Mouse (Mus musculus) fibroblast of lung, adult 2 months (primary cell): ENCODE measurements around the gene Tnk2.

Experiments used
- DNase-seq: peaks from one replicate; pipeline ENCODE4 v3.0.0-alpha.2; 2011; ENCODE audit warnings: low read depth

Tnk2 gene

DNA sequence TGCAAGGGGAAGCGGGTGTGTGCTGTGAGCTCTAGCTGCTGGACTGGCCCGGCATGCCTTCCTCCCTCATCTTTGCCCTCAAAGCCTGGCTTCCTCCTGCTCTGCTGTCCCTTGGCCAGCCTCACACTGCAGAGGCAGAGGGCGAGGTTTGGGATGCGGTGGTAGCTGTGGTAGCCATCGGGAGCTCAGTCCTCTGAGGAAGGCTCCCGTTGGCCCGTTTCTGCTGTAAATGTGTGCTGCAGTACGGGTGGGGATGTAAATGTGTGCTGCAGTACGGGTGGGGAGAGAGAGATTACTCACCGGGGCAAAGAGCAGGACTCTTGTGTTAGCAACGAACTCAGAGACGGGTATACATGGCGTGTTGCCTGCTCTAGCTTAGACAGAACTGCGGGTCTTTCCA lies 35.1 kb downstream of the Tnk2 start:
- no peak for DNase-seq

DNA sequence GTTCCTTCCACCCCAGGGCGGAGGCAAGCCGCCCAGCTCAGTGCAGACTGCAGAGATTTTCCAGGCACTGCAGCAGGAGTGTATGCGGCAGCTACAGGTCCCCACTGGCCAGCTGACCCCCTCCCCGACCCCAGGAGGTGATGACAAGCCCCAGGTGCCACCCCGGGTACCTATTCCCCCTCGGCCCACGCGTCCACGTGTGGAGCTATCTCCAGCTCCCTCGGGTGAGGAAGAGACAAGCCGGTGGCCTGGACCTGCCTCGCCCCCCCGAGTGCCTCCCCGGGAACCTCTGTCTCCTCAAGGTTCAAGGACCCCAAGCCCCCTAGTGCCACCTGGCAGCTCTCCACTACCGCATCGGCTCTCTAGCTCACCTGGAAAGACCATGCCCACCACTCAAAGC lies 36.3 kb downstream of the Tnk2 start:
- no peak for DNase-seq

DNA sequence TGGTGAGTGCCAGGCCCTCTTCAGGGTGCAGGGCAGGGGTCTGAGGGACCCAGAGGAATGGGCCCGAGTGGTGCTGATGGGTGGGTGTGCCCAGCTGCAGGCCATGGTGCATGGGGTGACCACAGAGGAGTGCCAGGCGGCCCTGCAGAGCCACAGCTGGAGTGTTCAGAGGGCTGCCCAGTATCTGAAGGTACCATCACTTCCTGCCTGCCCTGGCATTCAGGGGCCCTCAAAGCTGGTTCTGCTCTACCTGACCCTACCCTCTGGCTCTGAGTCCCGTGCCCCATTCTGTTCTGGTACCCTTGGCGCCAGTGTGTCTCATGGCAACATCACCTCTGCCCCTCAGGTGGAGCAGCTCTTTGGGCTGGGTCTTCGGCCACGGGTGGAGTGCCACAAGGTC lies 37.1 kb downstream of the Tnk2 start:
- DNase-seq, result no peak

GRCm38 (mm10) chr16:32682194-32682593 lies 38.5 kb downstream of the Tnk2 start:
- no peak for DNase-seq

DNA sequence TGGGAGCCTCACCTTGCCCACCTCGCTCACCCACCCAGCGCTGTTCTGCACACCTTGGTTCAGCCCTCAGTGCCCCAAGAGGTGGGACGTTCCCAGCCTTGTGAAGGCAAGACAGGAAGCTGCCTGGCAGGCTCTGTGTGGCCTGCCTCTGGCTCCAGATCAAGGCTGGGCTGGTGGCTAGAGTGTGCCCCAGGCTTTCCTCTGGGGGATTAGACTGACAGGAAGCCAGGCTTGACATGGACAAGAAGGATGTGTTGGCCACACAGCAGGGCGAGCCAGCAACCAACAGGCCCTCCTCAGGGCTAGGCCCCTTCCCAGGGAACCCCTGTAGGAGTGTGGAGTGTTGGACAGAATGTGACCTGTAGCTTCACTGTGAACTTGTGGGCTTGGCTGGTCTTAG lies 39.2 kb downstream of the Tnk2 start:
- no peak for DNase-seq

- no peak for DNase-seq
Measured at GRCm38 (mm10) chr16:32683343-32683742, 39.7 kb downstream of the Tnk2 start.

- no peak for DNase-seq
Measured at GRCm38 (mm10) chr16:32685405-32685804, 41.7 kb downstream of the Tnk2 start.

DNA sequence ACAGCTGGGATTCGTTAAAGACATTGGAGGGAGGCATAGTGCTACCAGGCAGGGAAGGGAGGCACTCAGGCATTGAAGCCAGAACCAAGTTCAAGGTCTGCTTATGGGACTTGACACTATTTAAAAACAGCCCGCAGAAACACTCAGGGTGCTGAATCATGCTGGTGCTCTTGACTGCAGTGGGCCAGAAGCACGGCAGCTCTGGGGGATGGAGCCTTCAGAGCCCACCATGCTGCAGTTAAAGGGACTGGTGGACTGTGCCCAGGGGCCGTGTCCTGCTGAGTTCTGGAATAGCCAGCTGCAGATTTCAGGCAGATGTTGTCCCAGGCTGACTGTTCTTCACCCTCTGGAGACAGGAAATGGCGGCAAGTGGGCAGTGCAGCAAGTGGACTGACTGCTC lies 42.3 kb downstream of the Tnk2 start:
- DNase-seq, result no peak

GRCm38 (mm10) chr16:32687221-32687620 lies 43.5 kb downstream of the Tnk2 start:
- no peak for DNase-seq

DNA sequence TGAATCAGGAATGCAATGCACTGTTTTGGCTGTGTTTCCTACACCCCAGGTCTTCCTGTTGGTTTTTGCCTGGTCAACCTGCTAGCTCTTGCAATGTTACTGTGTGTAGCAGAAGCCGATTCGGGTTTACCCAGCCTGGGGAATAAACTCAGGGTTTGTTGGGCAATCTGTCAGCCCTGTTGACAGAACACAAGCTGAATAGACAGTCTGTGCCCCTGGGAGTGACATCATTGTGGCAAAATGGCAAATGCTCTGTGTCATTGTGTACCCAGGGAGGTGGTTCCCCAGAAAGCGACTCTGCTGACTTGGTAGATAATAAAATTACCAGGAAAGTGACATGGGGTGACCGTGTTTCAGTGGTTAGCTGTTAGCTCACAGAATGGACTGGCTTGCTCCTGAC lies 45.1 kb downstream of the Tnk2 start:
- DNase-seq, result no peak

- DNase-seq, result no peak
Measured at GRCm38 (mm10) chr16:32689501-32689900, 45.8 kb downstream of the Tnk2 start.

DNA sequence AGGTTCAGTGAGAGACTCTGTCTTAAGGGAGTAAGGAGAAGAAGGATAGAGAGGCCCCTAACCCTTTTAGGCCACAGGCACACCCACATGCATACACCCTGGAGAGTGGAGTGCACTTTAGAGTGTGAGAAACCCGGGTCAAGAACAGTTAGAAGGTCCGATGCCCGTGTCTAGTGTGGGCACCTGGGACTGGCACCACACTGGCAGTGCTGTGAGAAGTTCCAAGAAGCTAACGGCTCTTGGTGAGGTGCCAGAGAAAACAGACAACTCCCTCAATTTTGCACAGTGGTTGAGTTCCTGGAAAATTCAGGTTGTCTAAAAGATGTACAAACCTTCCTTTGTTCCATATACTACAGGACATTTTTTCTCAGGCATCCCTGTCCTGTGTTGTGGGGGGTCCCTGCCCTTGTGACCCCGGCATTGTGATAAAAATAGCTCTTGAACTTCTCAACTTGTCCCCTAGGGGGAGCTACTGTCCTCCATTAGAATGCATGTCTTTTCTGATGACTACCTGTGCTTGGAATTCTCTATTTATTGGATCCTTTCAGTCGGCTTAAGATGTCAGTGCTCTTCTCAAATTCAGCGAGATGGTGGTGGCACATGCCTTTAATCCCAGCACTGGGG lies 53.3 kb downstream of the Tnk2 start:
- DNase-seq, result no peak

- no peak for DNase-seq
Measured at GRCm38 (mm10) chr16:32697665-32698446, 54.2 kb downstream of the Tnk2 start.

DNA sequence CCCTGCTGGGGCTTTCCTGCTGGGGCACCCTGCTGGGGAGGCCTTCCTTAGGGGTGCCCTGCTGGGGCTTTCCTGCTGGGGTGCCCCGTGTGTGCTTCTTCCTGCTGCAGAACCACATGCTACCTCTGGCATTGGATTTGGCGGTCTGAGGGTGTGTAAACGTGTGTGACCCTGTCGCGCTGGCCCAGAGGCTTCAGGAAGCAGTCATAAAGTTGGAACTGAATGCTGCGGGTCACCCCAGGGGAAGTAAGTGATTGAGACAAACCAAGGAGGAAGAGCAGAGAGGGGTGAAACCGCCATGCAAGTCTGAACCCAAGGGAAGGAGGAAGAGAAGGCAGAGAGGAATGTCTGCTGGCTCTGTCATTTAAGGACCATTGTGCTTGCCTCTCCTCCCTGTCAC lies 54.9 kb downstream of the Tnk2 start:
- no peak for DNase-seq

DNA sequence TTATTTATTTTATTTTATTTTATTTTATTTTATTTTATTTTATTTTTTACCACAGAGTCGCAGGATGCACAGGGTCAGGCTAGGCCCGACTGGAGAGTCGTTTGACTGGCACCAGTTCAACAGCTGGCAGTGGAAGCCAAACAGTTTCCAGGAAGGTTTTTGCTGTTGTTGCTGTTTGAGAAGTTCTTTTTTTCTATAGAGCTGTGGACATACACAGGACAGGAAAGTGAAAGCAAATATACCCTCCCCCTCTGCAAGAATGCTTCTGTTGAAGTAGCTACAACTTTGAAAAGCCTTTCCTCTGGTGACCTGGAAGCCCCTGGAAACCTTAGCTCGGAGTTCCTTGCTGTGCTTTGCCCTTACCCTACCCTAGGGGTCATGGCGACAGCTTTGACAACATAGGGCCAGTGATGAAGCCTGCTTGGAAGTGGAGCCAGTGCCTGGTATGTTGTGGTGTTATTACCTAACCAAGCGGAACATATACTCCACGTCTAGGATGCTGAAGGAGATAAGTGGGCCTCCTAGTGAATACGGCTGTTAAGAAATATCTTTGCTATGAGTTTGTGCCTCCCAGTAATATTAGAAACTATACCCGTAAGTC lies 59.7 kb downstream of the Tnk2 start:
- DNase-seq, result no peak

DNA sequence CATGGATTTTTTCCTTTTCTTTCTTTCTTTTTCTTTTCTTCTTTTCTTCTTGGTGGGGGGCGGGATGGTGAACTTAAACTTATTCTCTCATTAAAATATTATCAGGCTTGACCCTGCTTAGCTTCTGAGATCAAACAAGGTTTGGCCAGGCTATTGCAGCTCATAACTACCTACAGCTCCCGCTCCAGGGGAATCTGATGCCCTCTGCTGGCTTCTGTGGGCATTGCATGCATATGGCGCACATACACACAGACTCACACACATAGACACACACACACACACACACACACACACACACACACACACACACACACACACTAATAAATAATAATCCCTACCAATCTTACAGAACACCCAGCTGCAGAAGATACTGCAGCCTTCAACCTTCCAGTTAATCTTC lies 61.9 kb downstream of the Tnk2 start:
- no peak for DNase-seq

GRCm38 (mm10) chr16:32707111-32707823 lies 63.6 kb downstream of the Tnk2 start:
- DNase-seq, result no peak

GRCm38 (mm10) chr16:32707824-32708456 lies 64.3 kb downstream of the Tnk2 start:
- no peak for DNase-seq

GRCm38 (mm10) chr16:32708457-32709033 lies 64.9 kb downstream of the Tnk2 start:
- no peak for DNase-seq

DNA sequence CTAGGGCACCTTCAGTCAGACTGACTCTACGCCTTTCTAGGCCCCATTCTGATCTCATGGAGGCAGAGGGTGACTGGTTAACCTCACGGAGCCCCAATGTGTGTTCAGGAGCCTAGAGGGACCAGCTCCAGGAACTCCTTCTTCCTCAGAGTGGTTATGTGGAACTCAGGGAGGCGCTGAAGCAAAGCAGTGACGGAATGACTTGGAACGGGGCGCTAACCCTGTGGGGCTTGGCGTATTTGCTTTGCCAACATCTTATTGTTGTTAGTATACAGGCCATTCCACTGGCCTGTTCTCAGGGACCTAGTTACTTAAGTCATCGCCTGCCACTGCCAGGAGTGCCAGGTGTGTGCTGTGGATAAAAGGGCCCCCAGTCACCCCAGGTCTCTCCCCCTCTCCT lies 65.4 kb downstream of the Tnk2 start:
- DNase-seq, result no peak

DNA sequence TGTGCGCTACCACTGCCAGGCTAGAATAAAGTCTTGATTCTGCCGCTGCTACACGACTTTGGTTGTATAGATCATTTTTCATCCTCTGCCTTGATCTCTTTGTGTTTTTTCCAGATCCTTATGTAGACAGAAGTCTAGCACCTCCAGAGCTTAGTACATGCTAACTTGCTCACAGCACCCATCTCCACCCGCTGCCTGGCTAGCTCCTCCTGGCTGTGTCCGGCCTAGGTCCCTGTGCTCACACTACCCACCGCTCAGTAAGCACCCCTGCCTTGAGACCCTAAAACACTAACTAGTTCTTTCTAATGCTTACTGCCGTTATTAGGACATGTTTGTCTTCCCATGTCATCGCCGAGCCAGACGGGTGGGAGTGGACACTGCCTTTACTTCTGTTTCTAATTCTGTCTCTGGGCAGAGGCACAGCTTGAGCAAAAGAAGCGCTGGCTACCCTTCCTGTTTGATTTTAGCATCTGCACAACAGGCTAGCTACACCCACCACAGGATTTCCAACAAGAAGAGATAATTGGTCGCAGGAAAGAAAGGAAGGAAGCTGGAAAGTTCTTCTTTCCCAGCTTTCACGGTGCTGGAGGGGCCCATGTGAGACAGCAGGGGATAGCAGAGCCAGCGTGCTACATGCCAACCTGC lies 66.9 kb downstream of the Tnk2 start:
- no peak for DNase-seq

DNA sequence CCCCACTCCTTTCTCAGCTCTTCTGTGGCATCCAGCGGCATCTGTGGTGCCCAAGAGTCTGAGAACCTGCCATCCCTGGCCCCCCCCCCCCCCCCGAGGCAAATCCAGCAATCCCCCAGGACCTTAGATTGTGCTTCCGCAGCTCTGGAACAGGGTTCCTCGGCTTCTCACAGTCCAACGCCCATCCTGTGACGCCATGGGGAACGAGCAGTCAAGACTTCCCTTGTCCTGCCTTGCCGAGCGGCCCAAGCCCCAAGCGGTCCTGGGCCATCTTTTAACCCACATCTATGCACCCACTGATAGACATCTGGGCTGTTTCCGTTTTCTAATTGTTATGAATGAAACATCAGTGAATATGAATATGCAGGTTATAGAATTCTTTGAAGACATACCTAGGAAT lies 68.5 kb downstream of the Tnk2 start:
- DNase-seq, result no peak
